Mouse (Mus musculus) lung, postnatal 25 days (tissue): Measurements from ENCODE around the gene Lamtor5.
"Not testable (repeated sequence)": the region's sequence is repeated elsewhere in the genome, so short reads cannot be mapped to it uniquely, and the experiment has no call there.

Experiments
- DNase-seq: peaks from one replicate; pipeline ENCODE4 v3.0.0; 2022; ENCODE audit warnings: low spot score

The Lamtor5 gene

GRCm38 (mm10) chr3:107272433-107272832, 6.2 kb upstream of the Lamtor5 start:
- DNase-seq: no peak

DNA sequence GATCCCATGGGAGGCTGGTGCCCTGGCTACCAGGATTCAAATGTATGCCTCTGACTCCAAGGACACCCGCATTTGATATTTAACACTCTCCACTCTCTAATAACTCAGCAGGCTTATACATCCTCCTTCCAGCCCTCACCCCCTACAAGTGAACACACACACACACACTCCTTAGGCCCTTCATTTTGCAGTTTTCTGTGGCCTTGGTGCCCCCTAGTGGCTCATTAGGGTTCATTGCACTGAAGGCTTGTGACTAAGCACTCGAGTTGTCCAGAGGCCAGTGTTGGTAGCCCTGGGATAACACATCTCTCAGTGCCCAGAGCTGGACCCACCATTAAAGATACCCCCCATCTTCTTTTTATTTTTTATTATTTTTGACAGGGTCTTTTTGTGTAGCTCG, 4.8 kb upstream of the Lamtor5 start:
- peak; percentile 72 for DNase-seq

GRCm38 (mm10) chr3:107275351-107275750, 3.3 kb upstream of the Lamtor5 start:
- no peak for DNase-seq

GRCm38 (mm10) chr3:107275996-107276395, 2.7 kb upstream of the Lamtor5 start:
- DNase-seq: no peak

- no peak for DNase-seq
Measured at GRCm38 (mm10) chr3:107276626-107277025, 2.0 kb upstream of the Lamtor5 start.

DNA sequence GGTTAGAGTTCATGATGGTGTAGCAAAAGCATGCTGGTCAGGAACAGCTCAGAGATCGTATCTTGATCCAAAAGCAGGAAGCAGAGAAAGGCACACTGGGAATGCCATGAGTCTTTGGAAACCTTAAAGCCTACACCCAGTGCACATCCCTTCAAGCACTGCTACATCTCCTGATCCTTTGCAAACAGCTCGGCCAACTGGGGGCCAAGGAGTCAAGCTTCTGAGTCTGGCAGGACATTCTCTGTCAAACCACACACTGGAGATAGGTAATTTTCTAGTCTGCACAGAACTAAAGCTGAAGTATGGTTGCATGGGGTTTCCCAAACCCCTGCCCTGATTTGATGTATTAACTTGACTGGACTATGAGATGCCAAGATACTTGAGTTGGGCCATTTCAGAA, 7.5 kb downstream of the Lamtor5 start:
- DNase-seq: no peak

- no peak for DNase-seq
Measured at GRCm38 (mm10) chr3:107287346-107287745, 8.7 kb downstream of the Lamtor5 start.

GRCm38 (mm10) chr3:107290764-107291381, 12.2 kb downstream of the Lamtor5 start, which contains the start of gene Slc16a4:
Gene Slc16a4 (plus strand): TSS chr3:107291230.
- peak; percentile 62 for DNase-seq

- DNase-seq: no peak
Measured at GRCm38 (mm10) chr3:107295672-107296360, 17.2 kb downstream of the Lamtor5 start.

- not testable (repeated sequence) for DNase-seq
Measured at GRCm38 (mm10) chr3:107296917-107297316, 18.3 kb downstream of the Lamtor5 start.

- DNase-seq: no peak
Measured at GRCm38 (mm10) chr3:107317338-107317737, 38.7 kb downstream of the Lamtor5 start.

- no peak for DNase-seq
Measured at GRCm38 (mm10) chr3:107321141-107321540, 42.5 kb downstream of the Lamtor5 start.

GRCm38 (mm10) chr3:107321776-107322175, 43.1 kb downstream of the Lamtor5 start:
- no peak for DNase-seq

GRCm38 (mm10) chr3:107326442-107326841, 47.8 kb downstream of the Lamtor5 start:
- no peak for DNase-seq

GRCm38 (mm10) chr3:107330503-107331424, 52.1 kb downstream of the Lamtor5 start:
- DNase-seq: no peak

GRCm38 (mm10) chr3:107331746-107332126, 53.1 kb downstream of the Lamtor5 start:
- DNase-seq: no peak

GRCm38 (mm10) chr3:107332127-107332959, 53.7 kb downstream of the Lamtor5 start:
- no peak for DNase-seq

- DNase-seq: peak; percentile 99
Measured at GRCm38 (mm10) chr3:107332960-107333380, 54.3 kb downstream of the Lamtor5 start.
